18 mouse cellular contexts compared by ENCODE assay signal in genomic region chr7:25063346-25063745, GRCm38 (mm10).
"Had no signal": no experiment of that assay in that cellular context is flagged by ENCODE, and none has a peak within 500 bp of the region (broad histone marks: within the 10 kb centered on the region; RNA-seq: fewer than 3 reads in every experiment).

No protein-coding gene starts in this region.

- H3K27ac ChIP-seq: liver, embryonic 15.5 days; lung, embryonic 15.5 days; macrophage; midbrain, embryonic 13.5 days; midbrain, embryonic 15.5 days; neural tube, embryonic 12.5 days; stomach, embryonic 15.5 days; stomach, postnatal 0 days had no signal

- H3K4me3 ChIP-seq: liver, embryonic 15.5 days; lung, embryonic 15.5 days; midbrain, embryonic 13.5 days; midbrain, embryonic 15.5 days; neural tube, embryonic 12.5 days; stomach, embryonic 15.5 days had no signal

- H3K27me3 ChIP-seq: liver, embryonic 15.5 days; lung, embryonic 15.5 days; midbrain, embryonic 13.5 days; midbrain, embryonic 15.5 days; neural tube, embryonic 12.5 days; stomach, embryonic 15.5 days had no signal

- H3K9ac ChIP-seq: liver, embryonic 15.5 days; liver, postnatal 0 days; lung, embryonic 15.5 days; midbrain, embryonic 13.5 days; midbrain, embryonic 15.5 days; neural tube, embryonic 12.5 days; stomach, embryonic 15.5 days had no signal

- DNase-seq: liver, postnatal 0 days; lung, adult 2 months; lung, postnatal 14 days; lung, postnatal 36 days; right cerebral cortex, postnatal 14 days; thymus, adult 2 months; thymus, postnatal 25 days; thymus, postnatal 4 days had no signal

- H3K9me3 ChIP-seq: liver, embryonic 15.5 days; lung, embryonic 15.5 days; midbrain, embryonic 13.5 days; midbrain, embryonic 15.5 days; neural tube, embryonic 12.5 days; stomach, embryonic 15.5 days had no signal

- H3K36me3 ChIP-seq: liver, embryonic 15.5 days had no signal

- H3K4me2 ChIP-seq: liver, embryonic 15.5 days; lung, embryonic 15.5 days; midbrain, embryonic 11.5 days; midbrain, embryonic 13.5 days; midbrain, embryonic 15.5 days; neural tube, embryonic 12.5 days; stomach, embryonic 15.5 days had no signal

- H3K4me1 ChIP-seq: liver, embryonic 15.5 days; lung, embryonic 15.5 days; stomach, embryonic 15.5 days had no signal

- ATAC-seq: liver, postnatal 0 days; lung, postnatal 0 days; midbrain, embryonic 13.5 days; midbrain, embryonic 15.5 days had no signal
